Mouse (Mus musculus) bone marrow, adult 2 months (tissue): ENCODE results near the gene Syt1. TPM values are rescaled to one million over a fixed set of nuclear protein-coding genes. Genes with fewer than 3 reads are reported as not detected.

ENCODE experiments used
- H3K27ac ChIP-seq: fragments of 200-500 bp; 2 replicates; pipeline ENCODE4 v1.5.1; 2012; ENCODE audit warnings: low read depth, mild to moderate bottlenecking, control low read depth, inconsistent platforms, low read length; ENCODE audit not compliant: control insufficient read depth, poor library complexity, insufficient read depth
- H3K4me1 ChIP-seq: fragments of 200-500 bp; 2 replicates; pipeline ENCODE4 v1.6.1; 2011; ENCODE audit warnings: low read length; ENCODE audit not compliant: control insufficient read depth, insufficient read depth
- H3K4me3 ChIP-seq: fragments of 200-500 bp; replicated peaks from 2 replicates; pipeline ENCODE3; 2011; ENCODE audit warnings: mild to moderate bottlenecking, low read depth, low read length, control low read depth; ENCODE audit not compliant: control insufficient read depth
- CTCF ChIP-seq: fragments of 200-500 bp; IDR thresholded peaks from 2 replicates; pipeline ENCODE4 v1.5.1; 2011; ENCODE audit warnings: low read length, control low read depth; ENCODE audit not compliant: control insufficient read depth, insufficient read depth
- POLR2A ChIP-seq: fragments of 200-500 bp; IDR thresholded peaks from 2 replicates; pipeline ENCODE4 v1.6.1; 2011; ENCODE audit warnings: low read depth, mild to moderate bottlenecking, control low read depth, low read length, borderline replicate concordance; ENCODE audit not compliant: control insufficient read depth
- WGBS: fragments of 180-500 bp; shearing (Covaris S2); methylation state at CpG from one replicate; pipeline ENCODE4 v1.1.7; 2018; 5-methylcytosine and 5-hydroxymethylcytosine counted together
- polyA plus RNA-seq: library from polyadenylated mRNA; stranded (reverse); fragments of >200 nt; gene quantifications from 2 replicates; pipeline ENCODE4 v1.2.4, GENCODE M21; 2011; ENCODE audit warnings: low replicate concordance; ENCODE audit not compliant: missing spikeins, insufficient read depth, insufficient read length

Gene Syt1
- polyA plus RNA-seq, 1 experiment: 0.42 TPM

DNA sequence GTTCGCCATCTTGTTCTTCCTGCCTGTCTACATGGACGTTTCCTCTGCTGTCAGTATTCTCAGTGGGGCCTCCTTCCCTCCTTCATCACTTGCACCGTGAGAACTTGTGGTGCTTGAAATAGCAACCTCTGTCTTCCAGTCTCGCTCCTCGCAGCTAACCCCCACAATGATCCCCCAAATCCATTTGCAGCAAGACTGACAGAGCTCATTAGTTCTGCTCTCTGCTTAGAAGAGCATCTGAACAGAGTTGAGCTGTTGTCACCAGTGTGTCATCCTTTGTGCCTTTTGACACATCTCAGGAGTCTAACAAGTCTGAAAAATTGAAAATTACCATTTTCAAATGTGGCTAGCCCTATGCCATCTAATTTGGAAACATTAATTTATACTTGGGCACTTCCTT lies 372.7 kb downstream of the Syt1 start:
- H3K4me1 ChIP-seq: no peaks in the 10 kb centered on the region
- H3K4me3 ChIP-seq: no peak overlapping the region
- no peak overlapping the region for H3K27ac ChIP-seq
- WGBS: 70% methylated on average over 5 of the region's 5 CpGs
- TF ChIP-seq POLR2A: no peak
- no peak for TF ChIP-seq CTCF

DNA sequence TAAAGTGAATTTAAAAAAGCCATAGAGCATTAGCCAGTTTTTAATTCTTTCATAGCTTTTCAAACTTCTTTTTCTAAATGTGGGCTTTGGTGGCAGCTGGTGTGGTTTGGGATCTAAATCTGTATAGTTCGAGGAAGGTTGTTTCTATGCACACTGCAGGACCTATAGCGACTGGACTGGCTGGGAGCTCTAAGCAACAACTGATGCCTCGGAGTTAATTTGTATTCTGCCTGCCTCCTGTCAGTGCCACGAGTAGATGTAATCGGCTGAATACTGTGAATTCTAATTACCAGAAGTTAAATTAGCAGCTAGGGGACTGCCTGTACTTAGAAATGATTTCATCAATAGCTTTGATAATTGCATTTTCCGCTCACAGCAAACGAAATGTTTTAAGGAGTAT lies 374.7 kb downstream of the Syt1 start:
- Histone ChIP-seq H3K27ac (no peak overlapping the region), H3K4me1 (no peaks in the 10 kb centered on the region), H3K4me3 (no peak overlapping the region)
- no peak for TF ChIP-seq CTCF
- no peak for TF ChIP-seq POLR2A
- WGBS: 76% methylated on average over 7 of the region's 7 CpGs

DNA sequence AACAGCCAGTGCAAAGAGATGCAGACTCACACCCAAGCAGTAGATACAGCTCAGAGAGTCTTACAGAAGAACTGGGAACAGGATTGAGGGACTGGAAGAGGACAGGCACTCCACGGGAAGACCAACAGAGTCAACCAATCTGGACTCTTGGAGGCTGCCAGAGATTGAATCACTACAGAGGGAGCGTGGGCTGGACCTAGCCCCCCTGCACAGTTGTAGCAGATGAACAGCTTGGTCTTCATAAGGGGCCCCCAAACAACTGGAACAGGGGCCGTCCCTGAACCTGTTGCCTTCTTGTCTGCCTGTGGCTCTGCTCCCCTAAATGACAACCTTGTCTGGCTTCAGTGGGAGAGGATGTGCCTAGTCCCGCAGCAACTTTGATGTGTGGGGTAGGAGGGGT lies 375.2 kb downstream of the Syt1 start:
- Histone ChIP-seq H3K4me3 (no peak overlapping the region), H3K27ac (no peak overlapping the region), H3K4me1 (no peaks in the 10 kb centered on the region)
- 67% methylated on average over 4 of the region's 4 CpGs for WGBS
- TF ChIP-seq CTCF: no peak
- TF ChIP-seq POLR2A: no peak

DNA sequence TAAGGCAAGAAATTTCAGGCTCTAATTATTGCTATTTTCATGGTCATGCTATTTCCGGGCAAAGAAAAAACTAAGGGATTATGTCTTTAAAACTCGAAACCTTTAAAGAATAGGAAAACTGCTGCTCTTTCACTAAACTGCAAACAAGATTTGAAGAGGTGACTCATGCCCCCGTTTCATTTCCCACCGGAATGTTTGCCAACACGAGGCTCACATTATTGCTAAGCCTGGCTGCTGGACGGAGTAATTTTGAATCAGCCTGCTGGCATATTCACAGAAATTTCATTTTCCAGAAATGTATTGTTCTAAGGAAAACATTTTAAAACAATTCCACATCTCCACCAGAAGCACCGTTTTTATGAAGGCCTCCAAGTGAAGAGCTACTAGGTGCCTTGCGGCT lies 379.9 kb downstream of the Syt1 start:
- Histone ChIP-seq H3K4me1 (no peaks in the 10 kb centered on the region), H3K27ac (no peak overlapping the region), H3K4me3 (no peak overlapping the region)
- TF ChIP-seq POLR2A (no peak), CTCF (no peak)
- 79% methylated on average over 8 of the region's 8 CpGs for WGBS

DNA sequence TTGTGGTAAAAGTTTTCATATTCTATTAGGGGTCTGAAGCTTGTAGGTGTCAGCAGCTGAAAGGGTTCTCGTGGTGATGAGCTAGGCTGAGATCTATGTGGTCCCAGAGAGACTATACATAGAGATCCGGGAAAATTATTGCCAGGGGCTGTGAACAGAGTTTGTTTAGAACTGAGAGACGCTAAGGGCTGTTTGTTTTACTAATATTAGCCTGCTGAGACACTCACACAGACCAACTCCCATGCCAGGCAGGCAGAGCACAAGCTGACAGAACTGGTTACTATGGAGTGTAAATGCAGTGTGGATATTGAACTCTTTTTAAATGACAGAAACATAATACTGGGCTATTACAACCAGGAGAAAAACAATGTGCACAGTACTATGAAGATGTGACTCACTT lies 384.4 kb downstream of the Syt1 start:
- 39% methylated on average over 3 of the region's 3 CpGs for WGBS
- TF ChIP-seq CTCF (no peak), POLR2A (no peak)
- H3K4me1 ChIP-seq: no peaks in the 10 kb centered on the region
- H3K27ac ChIP-seq: no peak overlapping the region
- no peak overlapping the region for H3K4me3 ChIP-seq

DNA sequence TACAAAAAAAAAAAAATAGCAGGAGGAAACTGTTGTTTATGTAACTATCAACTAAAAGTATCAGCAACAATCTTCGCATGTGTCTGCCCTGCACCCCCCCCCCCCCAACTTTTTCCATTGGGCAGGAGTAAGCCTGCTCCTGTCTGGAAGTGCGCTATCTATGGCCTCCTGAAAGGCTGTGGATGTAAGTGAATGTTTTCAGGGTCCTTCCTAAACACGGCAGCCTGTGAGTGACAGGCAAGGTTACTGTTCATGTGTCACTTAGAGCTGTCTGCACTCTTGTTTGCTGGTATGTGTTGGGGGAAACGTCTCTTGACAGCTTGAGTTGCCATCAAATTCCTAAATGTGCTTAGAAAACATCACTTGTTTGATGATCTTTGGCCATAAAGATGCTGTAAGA lies 387.8 kb downstream of the Syt1 start:
- TF ChIP-seq POLR2A (no peak), CTCF (no peak)
- no peaks in the 10 kb centered on the region for H3K4me1 ChIP-seq
- H3K4me3 ChIP-seq: no peak overlapping the region
- WGBS: 70% methylated on average over 4 of the region's 4 CpGs
- no peak overlapping the region for H3K27ac ChIP-seq

DNA sequence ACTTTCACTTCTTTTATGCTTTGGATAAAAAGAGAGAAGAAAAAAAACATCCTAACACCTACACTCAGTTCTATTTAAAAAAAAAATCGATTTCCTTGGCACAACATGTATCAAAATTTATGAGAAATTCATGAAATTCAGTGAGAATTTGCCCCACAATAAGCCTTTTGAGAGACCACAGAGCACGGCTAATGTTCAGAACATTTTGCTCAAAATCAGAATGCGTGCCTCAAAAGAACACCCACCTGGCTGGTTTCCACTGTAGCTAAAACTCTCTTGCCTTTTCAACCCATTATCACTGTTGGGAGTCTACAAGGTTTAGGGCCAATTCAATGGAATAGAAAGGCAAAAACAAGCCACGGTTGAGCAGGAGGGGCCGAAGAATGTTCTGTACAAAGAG lies 390.9 kb downstream of the Syt1 start:
- Histone ChIP-seq H3K4me1 (no peaks in the 10 kb centered on the region), H3K4me3 (no peak overlapping the region), H3K27ac (no peak overlapping the region)
- TF ChIP-seq CTCF (no peak), POLR2A (no peak)
- WGBS: 77% methylated on average over 5 of the region's 5 CpGs

DNA sequence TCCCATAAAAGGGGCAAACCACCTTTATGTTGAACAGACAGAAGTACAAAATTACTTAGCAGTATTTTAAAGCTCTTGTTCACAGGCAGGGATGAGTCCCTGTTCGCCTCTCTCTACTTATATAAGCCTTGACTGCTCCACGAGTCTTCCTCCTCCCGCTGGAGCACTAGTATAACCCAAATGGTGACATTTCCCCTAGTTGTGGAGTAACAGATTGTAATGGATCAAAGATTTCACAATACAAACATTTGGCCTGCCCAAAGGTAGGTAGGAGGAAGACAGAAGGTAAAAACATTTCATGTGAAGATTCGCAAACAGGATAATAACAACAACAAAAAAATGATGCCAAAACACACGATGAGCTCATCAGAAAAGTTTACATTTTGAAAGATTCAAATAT lies 391.6 kb downstream of the Syt1 start:
- TF ChIP-seq CTCF (no peak), POLR2A (no peak)
- H3K27ac ChIP-seq: no peak overlapping the region
- 73% methylated on average over 5 of the region's 5 CpGs for WGBS
- H3K4me3 ChIP-seq: no peak overlapping the region
- H3K4me1 ChIP-seq: no peaks in the 10 kb centered on the region

DNA sequence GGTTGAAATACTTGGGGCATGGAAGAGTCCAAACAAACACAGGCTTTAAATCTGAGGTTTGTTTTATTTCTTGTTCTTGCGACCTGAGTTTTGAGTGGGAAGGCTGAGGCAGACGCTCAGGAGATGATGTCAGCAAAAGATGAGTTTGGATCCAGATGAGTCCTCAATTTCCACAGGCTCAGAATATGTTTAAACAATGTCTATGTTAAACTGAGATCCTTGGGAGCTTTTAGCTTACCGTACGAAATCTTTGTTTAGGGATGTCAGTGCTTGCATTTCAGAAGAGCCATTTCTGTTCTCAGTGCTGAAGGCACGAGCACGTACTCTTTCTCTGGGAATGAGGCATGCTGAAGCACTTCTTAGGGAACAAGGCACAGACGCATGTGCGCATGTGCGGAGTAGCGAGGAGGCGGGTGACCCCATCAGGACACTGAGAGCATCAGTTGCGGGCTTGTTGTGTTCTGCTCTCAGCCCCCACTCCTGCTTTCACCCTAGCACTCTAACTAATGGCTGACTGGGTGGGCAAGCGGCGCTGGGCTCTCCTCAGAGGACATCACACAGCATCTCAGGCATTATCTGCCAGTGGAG lies 400.6 kb downstream of the Syt1 start:
- WGBS: 68% methylated on average over 14 of the region's 14 CpGs
- Histone ChIP-seq H3K4me1 (no peaks in the 10 kb centered on the region), H3K4me3 (no peak overlapping the region), H3K27ac (no peak overlapping the region)
- TF ChIP-seq CTCF (no peak), POLR2A (no peak)
